Mouse (Mus musculus) midbrain, embryonic 13.5 days (tissue): ENCODE results near the gene Lifr. TPM values are rescaled to one million over a fixed set of nuclear protein-coding genes. Genes with fewer than 3 reads are reported as not detected.

Experiments used
- ATAC-seq: fragments of 200-750 bp; cut with Nextera tagmentation; 2 replicates; pipeline ENCODE4 v1.8.0; 2017; ENCODE audit warnings: mild to moderate bottlenecking, moderate TSS enrichment, moderate library complexity
- H3K27ac ChIP-seq: fragments of 300-500 bp; sonication (generic); 2 replicates; pipeline ENCODE4 v1.5.1; 2015; ENCODE audit warnings: inconsistent platforms, mild to moderate bottlenecking, moderate library complexity
- H3K27me3 ChIP-seq: fragments of 300-500 bp; sonication (generic); 2 replicates; pipeline ENCODE4 v1.6.1; 2015; ENCODE audit warnings: mild to moderate bottlenecking, inconsistent platforms
- H3K36me3 ChIP-seq: fragments of 300-500 bp; sonication (generic); 2 replicates; pipeline ENCODE4 v1.6.1; 2015; ENCODE audit warnings: mild to moderate bottlenecking, inconsistent platforms
- H3K4me1 ChIP-seq: fragments of 300-500 bp; sonication (generic); replicated peaks from 2 replicates; pipeline ENCODE4 v1.6.1; 2015; ENCODE audit warnings: inconsistent platforms
- H3K4me2 ChIP-seq: fragments of 300-500 bp; sonication (generic); replicated peaks from 2 replicates; pipeline ENCODE4 v1.6.1; 2015; ENCODE audit warnings: moderate library complexity, mild to moderate bottlenecking, inconsistent platforms
- H3K4me3 ChIP-seq: fragments of 300-500 bp; sonication (generic); replicated peaks from 2 replicates; pipeline ENCODE4 v1.5.1; 2015; ENCODE audit warnings: mild to moderate bottlenecking, inconsistent platforms
- H3K9ac ChIP-seq: fragments of 300-500 bp; sonication (generic); replicated peaks from 2 replicates; pipeline ENCODE4 v1.6.1; 2015; ENCODE audit warnings: mild to moderate bottlenecking, inconsistent platforms
- H3K9me3 ChIP-seq: fragments of 300-500 bp; sonication (generic); 2 replicates; pipeline ENCODE4 v1.6.1; 2016; ENCODE audit warnings: mild to moderate bottlenecking, inconsistent platforms
- WGBS: fragments of 180-500 bp; shearing (Covaris S2); methylation state at CpG from one replicate; pipeline ENCODE4 v1.1.7; 2015; 5-methylcytosine and 5-hydroxymethylcytosine counted together
- polyA plus RNA-seq: library from polyadenylated mRNA; unstranded; fragments of >200 nt; fragmentation: Nextera tagmentation; extraction: Ambion mirVana; gene quantifications from 2 replicates; pipeline ENCODE4 v1.2.1, GENCODE M21; 2015

Lifr gene
- 7.1 and 8.2 TPM in 2 replicates for polyA plus RNA-seq

DNA sequence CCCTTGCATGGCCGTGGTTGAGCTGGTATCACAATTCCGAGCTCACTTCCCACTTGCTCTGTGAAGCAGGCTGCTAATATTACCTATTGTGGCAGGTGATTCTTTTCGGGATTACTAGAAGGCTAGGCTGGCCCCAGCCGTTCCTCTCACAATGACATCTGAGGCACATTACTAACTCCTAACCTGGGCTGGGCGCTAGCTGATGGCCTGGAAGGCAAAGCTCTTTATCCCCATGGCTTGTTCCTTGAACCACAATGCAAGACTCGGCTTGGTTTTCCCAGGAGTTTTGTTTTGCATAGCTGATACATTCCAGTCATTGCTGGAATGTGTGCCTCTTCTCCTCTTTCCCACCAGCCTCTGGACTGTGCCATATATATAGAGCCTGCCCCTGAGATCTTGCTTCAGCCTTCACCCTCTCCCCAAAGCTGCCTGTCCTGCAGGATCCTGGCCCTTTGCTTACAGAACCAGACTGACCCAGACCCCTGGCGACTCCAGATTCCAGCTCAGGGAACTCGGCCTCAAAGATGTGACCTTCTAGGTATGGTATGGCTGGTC, at the start of gene Lifr:
Gene Lifr, plus strand, starts transcription at position 404 of the 555 bp plus-strand sequence.
- Histone ChIP-seq H3K27me3 (peaks cover 25% of the 10 kb centered on the region), H3K9ac (no peak within 1 kb of the TSS), H3K9me3 (no peaks in the 10 kb centered on the region), H3K4me3 (no peak within 1 kb of the TSS), H3K36me3 (no peaks in the 10 kb centered on the region), H3K27ac (no peak within 1 kb of the TSS), H3K4me2 (no peak within 1 kb of the TSS), H3K4me1 (no peaks in the 10 kb centered on the region)
- WGBS = 69% methylated on average over 8 of the region's 8 CpGs
- ATAC-seq = no peak

DNA sequence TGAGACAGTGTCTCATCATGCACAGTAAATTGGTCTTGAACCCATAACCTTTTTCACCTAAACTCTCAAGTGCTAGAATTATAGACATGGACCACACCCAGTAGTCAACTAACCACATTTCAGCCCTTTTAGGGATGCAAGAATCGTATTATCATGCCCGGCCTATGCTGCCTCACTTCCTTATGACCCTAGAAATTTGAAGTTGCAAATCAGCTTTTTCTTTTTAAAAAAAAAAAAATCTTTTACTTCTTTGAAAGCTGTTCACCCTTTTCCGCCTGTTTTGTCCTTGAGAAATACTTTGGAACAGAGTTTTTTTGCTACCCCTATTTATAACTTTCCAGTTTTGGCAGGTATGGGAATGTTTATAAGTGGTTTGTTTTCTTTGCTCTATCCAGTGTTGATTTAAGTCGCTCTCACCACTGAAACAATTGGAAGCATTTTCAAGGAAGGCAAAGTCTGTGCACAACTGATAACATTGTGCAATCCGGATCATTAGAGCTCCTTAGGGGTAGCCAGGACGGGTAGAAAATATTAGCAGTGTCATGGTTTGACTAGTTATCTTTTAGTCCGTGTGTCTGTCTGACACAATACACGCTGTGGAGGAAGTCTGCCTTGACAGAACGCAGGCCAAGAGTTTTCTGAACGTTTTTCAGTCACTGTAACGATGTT, 46.2 kb upstream of the Lifr start:
- H3K27ac ChIP-seq = no peak overlapping the region
- H3K9ac ChIP-seq = no peak overlapping the region
- 84% methylated on average over 11 of the region's 11 CpGs for WGBS
- no peak overlapping the region for H3K4me3 ChIP-seq
- H3K27me3 ChIP-seq = no peaks in the 10 kb centered on the region
- H3K4me2 ChIP-seq = no peak overlapping the region
- no peaks in the 10 kb centered on the region for H3K36me3 ChIP-seq
- no peaks in the 10 kb centered on the region for H3K9me3 ChIP-seq
- no peak for ATAC-seq
- H3K4me1 ChIP-seq = peaks cover 8% of the 10 kb centered on the region; the same call in 1 of the 2 replicates

DNA sequence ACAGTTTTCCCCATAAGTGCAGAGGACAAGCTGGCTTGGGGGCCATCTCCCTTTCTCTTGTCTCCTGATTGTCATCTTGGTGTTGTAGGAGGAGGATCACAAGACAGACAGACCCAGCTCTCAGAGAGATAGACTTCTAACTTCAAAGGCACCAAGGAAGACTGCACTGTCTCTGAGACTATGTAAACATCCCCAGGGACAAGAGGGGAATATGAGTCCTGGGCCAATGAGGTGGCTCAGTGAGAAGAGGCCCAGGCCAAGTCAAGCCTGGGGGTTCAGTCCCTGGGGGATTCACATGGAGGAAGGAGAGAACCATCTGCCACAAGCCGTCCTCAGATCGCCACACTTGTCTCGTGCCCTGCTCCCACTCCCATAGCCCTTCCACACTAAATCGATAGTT, 45.4 kb upstream of the Lifr start:
- Histone ChIP-seq H3K4me2 (no peak overlapping the region), H3K4me3 (no peak overlapping the region), H3K9me3 (no peaks in the 10 kb centered on the region), H3K36me3 (no peaks in the 10 kb centered on the region), H3K9ac (no peak overlapping the region), H3K27me3 (no peaks in the 10 kb centered on the region), H3K4me1 (peaks cover 8% of the 10 kb centered on the region; the same call in 1 of the 2 replicates), H3K27ac (no peak overlapping the region)
- ATAC-seq = no peak
- WGBS = 94% methylated on average over 4 of the region's 4 CpGs

DNA sequence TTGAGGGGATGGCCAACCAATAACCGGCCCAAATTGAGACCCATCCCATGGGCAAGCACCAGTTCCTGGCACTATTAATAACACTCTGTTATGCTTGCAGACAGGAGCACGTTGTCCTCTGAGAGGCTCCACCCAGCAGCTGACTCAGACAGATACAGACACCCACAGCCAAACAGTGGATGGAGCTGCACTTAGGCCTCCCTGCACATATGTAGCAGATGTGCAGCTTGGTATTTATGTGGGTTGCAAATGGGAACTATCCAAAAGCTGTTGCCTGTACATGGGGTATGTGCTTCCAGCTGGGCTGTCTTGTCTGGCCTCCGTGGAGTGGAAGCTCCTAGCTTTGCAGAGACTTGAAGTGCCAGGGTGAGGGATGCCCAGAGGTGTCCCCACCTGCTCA, 42.5 kb upstream of the Lifr start:
- ATAC-seq = no peak
- WGBS = 81% methylated on average over 3 of the region's 3 CpGs
- no peaks in the 10 kb centered on the region for H3K36me3 ChIP-seq
- H3K27me3 ChIP-seq = no peaks in the 10 kb centered on the region
- no peaks in the 10 kb centered on the region for H3K9me3 ChIP-seq
- H3K4me3 ChIP-seq = no peak overlapping the region
- no peak overlapping the region for H3K4me2 ChIP-seq
- H3K9ac ChIP-seq = no peak overlapping the region
- H3K27ac ChIP-seq = no peak overlapping the region
- H3K4me1 ChIP-seq = peaks cover 5% of the 10 kb centered on the region; the same call in 1 of the 2 replicates

DNA sequence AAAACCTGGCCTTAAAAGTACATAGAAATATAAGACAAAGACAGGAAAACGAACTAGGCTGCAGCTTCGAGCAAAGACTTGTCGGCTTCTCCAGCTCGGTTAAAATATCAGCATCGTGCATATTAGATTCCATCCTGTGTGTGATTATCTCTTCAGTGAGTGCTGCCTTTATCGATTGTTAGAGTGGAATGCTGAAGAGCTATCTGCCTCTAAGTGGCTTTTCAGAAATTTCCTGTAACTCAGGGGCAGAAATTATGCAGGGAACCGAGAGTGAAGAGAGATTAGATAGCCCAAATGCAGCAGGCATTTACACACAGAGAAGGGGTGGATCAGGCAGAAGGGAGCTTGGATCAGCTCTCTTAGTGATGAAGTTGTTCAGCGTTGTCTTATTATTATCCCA, 41.5 kb upstream of the Lifr start:
- WGBS = 74% methylated on average over 8 of the region's 8 CpGs
- Histone ChIP-seq H3K4me1 (no peaks in the 10 kb centered on the region), H3K4me3 (no peak overlapping the region), H3K27me3 (no peaks in the 10 kb centered on the region), H3K9me3 (no peaks in the 10 kb centered on the region), H3K9ac (no peak overlapping the region), H3K27ac (no peak overlapping the region), H3K4me2 (no peak overlapping the region), H3K36me3 (no peaks in the 10 kb centered on the region)
- ATAC-seq = 0 out of 2 replicates have a peak, but pooled peaks have one; percentile 48

DNA sequence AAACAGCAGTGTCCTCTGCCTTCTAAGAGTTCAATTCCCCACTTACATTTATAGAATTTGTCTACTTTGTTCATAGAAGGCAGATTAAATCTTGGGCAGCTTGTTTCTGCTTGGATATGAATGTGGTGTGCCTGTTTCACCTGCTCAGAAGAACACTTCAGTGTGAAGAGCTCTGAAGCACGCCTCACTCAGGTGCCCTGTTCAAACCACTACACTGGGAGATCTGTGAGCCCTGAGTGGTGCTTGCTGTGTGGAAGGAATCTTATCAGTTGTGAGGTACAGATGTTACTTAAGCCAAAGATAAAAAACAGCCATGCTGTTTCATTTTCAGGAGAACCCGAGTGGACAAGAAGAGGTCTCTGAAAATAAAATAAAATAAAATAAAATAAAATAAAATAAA, 38.7 kb upstream of the Lifr start:
- ATAC-seq = no peak

DNA sequence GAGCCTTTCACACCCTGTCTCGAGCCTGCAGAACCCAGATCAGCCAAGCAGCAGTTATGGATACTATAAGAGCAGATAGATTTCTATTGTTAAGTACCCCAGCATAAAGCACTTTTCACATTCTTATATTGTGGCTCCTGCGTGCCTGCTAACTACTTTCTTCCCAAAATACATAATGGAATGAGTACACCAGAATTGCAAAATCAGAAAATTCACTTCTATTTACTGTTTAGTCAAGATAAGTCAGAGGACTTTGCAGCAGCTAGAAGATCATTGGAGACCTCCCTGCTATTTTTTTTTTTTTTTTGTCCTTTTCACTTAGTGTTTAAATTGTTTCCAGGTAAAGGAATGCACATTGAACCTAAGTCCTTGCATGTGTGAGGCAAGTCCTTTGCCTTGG, 38.3 kb upstream of the Lifr start:
- no peaks in the 10 kb centered on the region for H3K4me1 ChIP-seq
- H3K9me3 ChIP-seq = no peaks in the 10 kb centered on the region
- no peaks in the 10 kb centered on the region for H3K36me3 ChIP-seq
- H3K4me2 ChIP-seq = no peak overlapping the region
- no peak overlapping the region for H3K4me3 ChIP-seq
- no peak for ATAC-seq
- H3K27ac ChIP-seq = no peak overlapping the region
- H3K27me3 ChIP-seq = no peaks in the 10 kb centered on the region
- no peak overlapping the region for H3K9ac ChIP-seq
- 90% methylated on average over 2 of the region's 2 CpGs for WGBS

More for the DNA sequence above, 38.7 kb upstream of the Lifr start:
- Histone ChIP-seq H3K36me3 (no peaks in the 10 kb centered on the region), H3K27me3 (no peaks in the 10 kb centered on the region), H3K9ac (no peak overlapping the region), H3K4me3 (no peak overlapping the region), H3K9me3 (no peaks in the 10 kb centered on the region), H3K4me2 (no peak overlapping the region), H3K4me1 (no peaks in the 10 kb centered on the region), H3K27ac (no peak overlapping the region)
- 85% methylated on average over 2 of the region's 2 CpGs for WGBS

DNA sequence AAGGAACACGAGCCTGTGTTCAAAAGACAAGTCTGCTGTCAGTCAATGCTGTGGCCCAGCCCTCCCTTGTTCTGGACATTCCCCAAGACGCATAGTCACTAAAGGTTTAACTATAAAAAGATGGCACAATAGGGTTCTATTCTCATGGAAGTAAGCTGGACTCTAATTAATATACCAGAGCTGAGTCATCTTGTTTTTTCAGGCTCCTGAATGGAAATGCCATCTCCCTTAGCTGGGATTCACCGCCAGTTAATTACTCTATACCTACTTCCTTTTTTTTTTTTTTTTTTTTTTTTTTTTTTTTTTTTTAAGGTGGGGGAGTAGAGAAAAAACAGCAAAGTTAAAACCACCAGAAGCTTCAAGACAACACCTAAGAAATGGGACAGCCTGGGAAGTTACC, 33.6 kb upstream of the Lifr start:
- H3K4me1 ChIP-seq = no peaks in the 10 kb centered on the region; the same call in 1 of the 2 replicates
- no peak overlapping the region for H3K4me2 ChIP-seq
- no peak overlapping the region for H3K27ac ChIP-seq
- no peak for ATAC-seq
- H3K27me3 ChIP-seq = no peaks in the 10 kb centered on the region
- H3K9me3 ChIP-seq = no peaks in the 10 kb centered on the region
- no peak overlapping the region for H3K9ac ChIP-seq
- 37% methylated on average over 3 of the region's 3 CpGs for WGBS
- no peaks in the 10 kb centered on the region for H3K36me3 ChIP-seq
- no peak overlapping the region for H3K4me3 ChIP-seq

DNA sequence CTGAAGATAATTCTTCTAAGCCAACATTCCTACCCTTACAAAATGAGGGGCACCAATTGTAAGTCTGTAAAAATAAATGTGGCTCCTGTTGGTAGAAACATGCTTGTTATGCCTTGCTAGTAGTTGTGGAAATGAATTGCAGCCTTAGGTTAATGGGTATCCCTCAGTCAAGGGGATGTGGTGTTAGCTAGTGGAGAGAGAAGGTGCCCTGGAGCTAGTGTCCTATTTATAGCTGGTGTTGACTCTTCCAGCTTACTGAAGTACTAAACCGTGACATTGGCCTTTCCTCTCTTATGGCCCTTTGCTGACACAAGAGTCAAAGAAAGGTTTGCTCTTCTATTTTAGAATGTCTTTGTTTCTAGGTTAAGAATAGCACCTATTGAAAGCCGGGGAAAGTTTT, 29.9 kb upstream of the Lifr start:
- 72% methylated on average over 2 of the region's 2 CpGs for whole genome bisulfite sequencing
- H3K9me3 ChIP-seq = no peaks in the 10 kb centered on the region
- no peak for ATAC-seq
- H3K4me1 ChIP-seq = peaks cover 5% of the 10 kb centered on the region
- no peaks in the 10 kb centered on the region for H3K36me3 ChIP-seq
- H3K27me3 ChIP-seq = no peaks in the 10 kb centered on the region
- no peak overlapping the region for H3K9ac ChIP-seq
- no peak overlapping the region for H3K4me2 ChIP-seq
- H3K4me3 ChIP-seq = no peak overlapping the region
- H3K27ac ChIP-seq = no peak overlapping the region

DNA sequence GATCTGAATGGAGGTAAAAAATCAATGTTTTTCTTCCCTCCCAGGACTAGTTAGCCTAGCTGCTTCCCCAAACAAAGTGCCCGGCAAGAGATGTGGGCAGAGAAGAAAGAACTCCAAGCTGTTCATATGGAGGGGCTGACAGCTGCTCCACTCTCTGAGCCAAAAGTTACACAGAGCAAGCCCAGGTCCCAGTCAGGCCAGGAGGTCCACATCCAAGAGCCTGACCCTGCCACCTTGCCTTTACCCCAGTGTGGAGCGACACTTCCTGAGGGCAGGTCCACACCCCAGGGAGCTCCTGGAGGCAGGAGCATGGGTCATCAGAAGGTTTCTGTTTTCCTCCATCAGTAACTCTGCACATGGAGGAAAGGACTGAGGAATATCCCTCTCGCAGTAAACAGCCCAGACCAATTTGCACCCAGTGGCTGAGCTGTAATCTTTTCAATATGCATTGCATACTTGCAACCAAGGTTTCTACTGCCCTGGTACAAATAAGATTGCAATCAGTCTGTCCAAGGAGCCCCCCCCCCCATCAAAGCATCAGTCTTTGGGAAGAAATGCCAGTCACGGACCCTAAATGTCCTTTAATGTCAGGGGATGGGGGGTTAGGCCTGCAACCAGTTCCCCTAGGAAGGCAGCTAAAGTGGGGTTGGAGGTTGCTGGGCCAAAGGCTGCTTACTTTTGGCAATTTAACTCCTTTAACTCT, 28.3 kb upstream of the Lifr start:
- Histone ChIP-seq H3K36me3 (no peaks in the 10 kb centered on the region), H3K4me3 (no peak overlapping the region), H3K4me1 (peaks cover 5% of the 10 kb centered on the region), H3K9me3 (no peaks in the 10 kb centered on the region), H3K4me2 (no peak overlapping the region), H3K27ac (no peak overlapping the region), H3K27me3 (no peaks in the 10 kb centered on the region), H3K9ac (no peak overlapping the region)
- ATAC-seq = no peak
- 32% methylated on average over 4 of the region's 4 CpGs for WGBS

DNA sequence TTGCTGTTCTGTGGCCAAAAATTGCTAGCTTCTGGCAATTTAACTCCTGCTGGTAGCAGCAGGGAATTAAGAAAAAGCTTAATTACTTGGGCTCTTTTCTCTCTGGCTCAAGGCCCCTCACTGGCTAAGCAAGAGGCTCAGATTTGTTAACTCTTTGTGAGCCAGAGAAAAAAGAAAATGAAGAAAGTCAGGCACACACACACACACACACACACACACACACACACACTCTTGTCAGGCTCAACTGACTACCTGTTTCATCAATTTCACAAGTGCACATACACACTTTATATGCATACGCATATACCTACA, 27.8 kb upstream of the Lifr start:
- WGBS = 97% methylated on average over 1 of the region's 1 CpGs
- H3K27me3 ChIP-seq = no peaks in the 10 kb centered on the region
- H3K4me1 ChIP-seq = peaks cover 5% of the 10 kb centered on the region
- ATAC-seq = no peak
- no peak overlapping the region for H3K9ac ChIP-seq
- no peak overlapping the region for H3K27ac ChIP-seq
- no peaks in the 10 kb centered on the region for H3K36me3 ChIP-seq
- H3K4me2 ChIP-seq = no peak overlapping the region
- H3K4me3 ChIP-seq = no peak overlapping the region
- H3K9me3 ChIP-seq = no peaks in the 10 kb centered on the region

DNA sequence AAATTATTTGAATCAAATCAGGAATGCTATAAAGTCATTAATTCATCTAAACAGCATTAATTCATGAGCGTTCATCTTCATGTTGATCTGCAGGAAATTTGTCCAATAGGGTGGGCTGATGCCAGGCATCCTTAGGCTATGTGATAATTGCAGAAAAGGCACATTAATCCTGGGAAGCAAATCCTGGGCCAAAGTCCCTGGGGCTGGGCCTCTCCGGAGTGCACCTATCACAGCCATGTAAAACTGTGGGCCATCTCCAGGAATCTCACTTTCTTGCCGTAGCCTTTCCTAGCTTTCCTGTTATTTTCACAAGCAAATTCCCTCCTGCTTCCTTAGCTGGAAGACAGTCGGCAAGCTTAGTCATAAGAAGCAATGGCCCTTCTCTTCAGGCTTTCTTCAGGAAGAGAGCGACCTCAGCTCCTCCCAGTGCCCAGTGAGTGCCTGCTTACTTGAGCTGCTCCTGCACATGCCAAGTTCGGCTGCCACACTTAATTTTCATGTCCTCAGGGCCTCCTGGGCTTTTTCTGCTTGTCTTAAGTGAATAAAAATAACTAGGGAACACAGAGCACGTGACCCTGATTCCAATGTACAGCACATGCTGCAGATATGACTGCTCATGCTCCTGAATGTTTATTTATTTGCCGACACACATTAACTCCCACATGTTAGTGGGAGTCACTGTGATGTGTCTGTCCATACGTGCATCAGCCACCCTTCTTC, 26.7 kb upstream of the Lifr start:
- H3K36me3 ChIP-seq = no peaks in the 10 kb centered on the region
- no peaks in the 10 kb centered on the region for H3K27me3 ChIP-seq
- ATAC-seq = no peak
- peaks cover 5% of the 10 kb centered on the region for H3K4me1 ChIP-seq
- no peak overlapping the region for H3K27ac ChIP-seq
- 76% methylated on average over 9 of the region's 9 CpGs for WGBS
- H3K9ac ChIP-seq = no peak overlapping the region
- no peak overlapping the region for H3K4me3 ChIP-seq
- H3K4me2 ChIP-seq = no peak overlapping the region
- H3K9me3 ChIP-seq = no peaks in the 10 kb centered on the region
